Mouse (Mus musculus) MEL (cell line): Measurements from ENCODE around the gene Rab44. TPM values are rescaled to one million over a fixed set of nuclear protein-coding genes. Genes with fewer than 3 reads are reported as not detected.

Experiments used
- DNase-seq: peaks from one replicate; pipeline ENCODE4 v3.0.0; 2011; ENCODE audit warnings: low read depth, low spot score
- H3K27ac ChIP-seq: 2 replicates; pipeline ENCODE4 v1.5.1; 2012; ENCODE audit warnings: low read depth, mild to moderate bottlenecking, control low read depth, low read length, moderate library complexity; ENCODE audit not compliant: control insufficient read depth
- H3K27me3 ChIP-seq, 2 experiments: fragments of 150-350 bp in 1 of 2; sonication (generic) in 1 of 2; 2 replicates each; pipeline ENCODE4 v1.6.1; 2012; ENCODE audit warnings: low read length in 2 of 2, mild to moderate bottlenecking in 2 of 2, improper control_type of control experiment in 1 of 2, moderate library complexity in 1 of 2; ENCODE audit not compliant: insufficient read depth in 2 of 2, control insufficient read depth in 1 of 2
- H3K36me3 ChIP-seq, 2 experiments: 2 replicates each; pipeline ENCODE4 v1.6.1; 2012 to 2014; ENCODE audit warnings: low read length in 2 of 2, improper control_type of control experiment in 1 of 2, inconsistent platforms in 1 of 2, mild to moderate bottlenecking in 1 of 2; ENCODE audit not compliant: insufficient read depth in 2 of 2, control insufficient read depth in 1 of 2
- H3K4me1 ChIP-seq, 2 experiments: fragments of 150-350 bp in 1 of 2; sonication (generic) in 1 of 2; 2 replicates each; pipeline ENCODE4 v1.6.1; 2012; ENCODE audit warnings: low read length in 2 of 2, improper control_type of control experiment in 1 of 2, mild to moderate bottlenecking in 1 of 2; ENCODE audit not compliant: insufficient read depth in 2 of 2, control insufficient read depth in 1 of 2
- H3K4me3 ChIP-seq, 2 experiments: fragments of 150-350 bp in 1 of 2; sonication (generic) in 1 of 2; 2 replicates each; pipeline ENCODE4 v1.5.1; 2012; ENCODE audit warnings: low read depth in 2 of 2, low read length in 2 of 2, mild to moderate bottlenecking in 2 of 2, moderate library complexity in 2 of 2, control low read depth in 1 of 2, improper control_type of control experiment in 1 of 2; ENCODE audit not compliant: control insufficient read depth in 1 of 2, insufficient read depth in 1 of 2
- H3K79me2 ChIP-seq: 2 replicates; pipeline ENCODE4 v1.6.1; 2012; ENCODE audit warnings: mild to moderate bottlenecking, low read length, moderate library complexity; ENCODE audit not compliant: control insufficient read depth, poor library complexity, insufficient read depth
- H3K9ac ChIP-seq: 2 replicates; pipeline ENCODE4 v1.6.1; 2012; ENCODE audit warnings: low read depth, mild to moderate bottlenecking, control low read depth, low read length, moderate library complexity; ENCODE audit not compliant: control insufficient read depth, poor library complexity, severe bottlenecking
- H3K9me3 ChIP-seq: fragments of 150-350 bp; sonication (generic); replicated peaks from 2 replicates; pipeline ENCODE4 v1.6.1; 2012; ENCODE audit warnings: mild to moderate bottlenecking, low read length, improper control_type of control experiment, moderate library complexity; ENCODE audit not compliant: insufficient read depth
- CHD2 ChIP-seq: IDR thresholded peaks from 2 replicates; pipeline ENCODE4 v1.6.1; 2011; ENCODE audit warnings: low read length, improper control_type of control experiment
- CTCF ChIP-seq, 3 experiments: IDR thresholded peaks in 2 of 3; conservative IDR thresholded peaks in 1 of 3; 2 replicates each; pipeline ENCODE4 v1.5.1; 2011 to 2012; ENCODE audit warnings: low read length in 3 of 3, low read depth in 2 of 3, mild to moderate bottlenecking in 2 of 3, improper control_type of control experiment in 1 of 3, inconsistent platforms in 1 of 3, mixed read lengths in 1 of 3, moderate library complexity in 1 of 3; ENCODE audit not compliant: control insufficient read depth in 1 of 3, insufficient read depth in 1 of 3, poor library complexity in 1 of 3, severe bottlenecking in 1 of 3
- E2F4 ChIP-seq: IDR thresholded peaks from 2 replicates; pipeline ENCODE4 v1.6.1; 2011; ENCODE audit warnings: low read depth, low read length, improper control_type of control experiment, borderline replicate concordance
- GATA1 ChIP-seq: IDR thresholded peaks from 2 replicates; pipeline ENCODE4 v1.6.1; 2011; ENCODE audit warnings: low read depth, low read length, improper control_type of control experiment
- HCFC1 ChIP-seq: IDR thresholded peaks from 2 replicates; pipeline ENCODE4 v1.6.1; 2012; ENCODE audit warnings: low read depth, mild to moderate bottlenecking, inconsistent platforms, low read length, improper control_type of control experiment, moderate library complexity
- JUND ChIP-seq: IDR thresholded peaks from 2 replicates; pipeline ENCODE4 v1.6.1; 2011; ENCODE audit warnings: low read depth, mild to moderate bottlenecking, improper control_type of control experiment, low read length
- KAT2A ChIP-seq: conservative IDR thresholded peaks from 2 replicates; pipeline ENCODE4 v1.6.1; 2012; ENCODE audit warnings: low read depth, low read length, improper control_type of control experiment, inconsistent platforms
- MAFK ChIP-seq: IDR thresholded peaks from 2 replicates; pipeline ENCODE4 v1.6.1; 2011; ENCODE audit warnings: low read depth, mild to moderate bottlenecking, low read length, improper control_type of control experiment, borderline replicate concordance
- MAZ ChIP-seq: IDR thresholded peaks from 2 replicates; pipeline ENCODE4 v1.6.1; 2012; ENCODE audit warnings: low read depth, mild to moderate bottlenecking, inconsistent platforms, low read length, improper control_type of control experiment
- MEF2A ChIP-seq: IDR thresholded peaks from 2 replicates; pipeline ENCODE4 v1.6.1; 2014; ENCODE audit warnings: low read depth, mild to moderate bottlenecking, inconsistent platforms, low read length, improper control_type of control experiment; ENCODE audit not compliant: poor library complexity, insufficient replicate concordance, severe bottlenecking; ENCODE audit errors: extremely low read depth
- MXI1 ChIP-seq: IDR thresholded peaks from 2 replicates; pipeline ENCODE4 v1.6.1; 2011; ENCODE audit warnings: mild to moderate bottlenecking, low read depth, low read length, improper control_type of control experiment
- MYB ChIP-seq: IDR thresholded peaks from 2 replicates; pipeline ENCODE4 v1.6.1; 2011; ENCODE audit warnings: mild to moderate bottlenecking, low read depth, low read length, improper control_type of control experiment
- MYC ChIP-seq: IDR thresholded peaks from 2 replicates; pipeline ENCODE4 v1.6.1; 2011; ENCODE audit warnings: low read depth, mild to moderate bottlenecking, low read length, improper control_type of control experiment, moderate library complexity
- POLR2AphosphoS2 ChIP-seq: IDR thresholded peaks from 2 replicates; pipeline ENCODE4 v1.6.1; 2011; ENCODE audit warnings: low read length, improper control_type of control experiment
- RCOR1 ChIP-seq: IDR thresholded peaks from 2 replicates; pipeline ENCODE4 v1.6.1; 2012; ENCODE audit warnings: low read depth, mild to moderate bottlenecking, inconsistent platforms, low read length, improper control_type of control experiment
- SMC3 ChIP-seq: IDR thresholded peaks from 2 replicates; pipeline ENCODE4 v1.6.1; 2011; ENCODE audit warnings: low read depth, low read length, improper control_type of control experiment
- TBP ChIP-seq: IDR thresholded peaks from 2 replicates; pipeline ENCODE4 v1.8.0; 2011; ENCODE audit warnings: low read depth, low read length, improper control_type of control experiment
- TCF12 ChIP-seq: IDR thresholded peaks from 2 replicates; pipeline ENCODE4 v1.6.1; 2014; ENCODE audit warnings: low read depth, mild to moderate bottlenecking, inconsistent platforms, low read length, improper control_type of control experiment, moderate library complexity
- USF2 ChIP-seq, 2 experiments: IDR thresholded peaks; 2 replicates each; pipeline ENCODE4 v1.6.1; 2011 to 2012; ENCODE audit warnings: improper control_type of control experiment in 2 of 2, low read length in 2 of 2, borderline replicate concordance in 1 of 2, inconsistent platforms in 1 of 2, low read depth in 1 of 2, mild to moderate bottlenecking in 1 of 2; ENCODE audit not compliant: insufficient read depth in 1 of 2
- ZC3H11A ChIP-seq: IDR thresholded peaks from 2 replicates; pipeline ENCODE4 v1.6.1; 2012; ENCODE audit warnings: low read depth, mild to moderate bottlenecking, inconsistent platforms, low read length, improper control_type of control experiment
- polyA plus RNA-seq, 2 experiments: library from polyadenylated mRNA; stranded (reverse) in 1 of 2; unstranded in 1 of 2; fragments of >175 nt in 1 of 2; fragments of >200 nt in 1 of 2; gene quantifications; 2 replicates each; pipeline versions ENCODE4 v1.2.1 to v1.2.4; 2012; ENCODE audit warnings: low replicate concordance in 2 of 2, low read depth in 1 of 2; ENCODE audit not compliant: insufficient read length in 2 of 2, insufficient read depth in 1 of 2, missing spikeins in 1 of 2
- total RNA-seq: library from RNA; depleted of rRNA; stranded (reverse); fragments of 300-350 nt; gene quantifications from 2 replicates; pipeline ENCODE4 v1.2.3, GENCODE M21; 2012

The Rab44 gene
- total and polyA plus RNA-seq, 3 experiments = 7.0 to 9.5 TPM; not detected in 1

DNA sequence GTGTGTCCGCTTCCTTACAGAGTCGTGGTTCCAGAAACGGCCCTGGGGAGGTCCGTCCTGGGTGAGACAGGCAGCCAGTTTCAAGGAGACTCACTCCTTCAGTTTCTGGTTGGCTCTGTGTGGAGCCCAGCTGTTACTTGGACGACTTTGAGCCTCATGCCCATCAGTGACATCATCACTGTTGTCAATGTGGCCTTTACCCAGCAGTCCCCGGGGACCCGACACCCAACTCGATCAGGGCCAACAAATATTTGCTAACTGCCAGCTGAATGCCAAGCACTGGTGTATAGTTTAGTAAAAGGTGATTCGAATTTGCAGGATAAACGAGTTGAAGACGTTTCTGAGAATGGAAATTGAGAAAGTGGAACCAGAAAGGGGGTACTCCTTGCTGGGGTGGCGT is 2.1 kb downstream of the Rab44 start:
- H3K36me3 ChIP-seq = peaks cover 0 to 7% of the 10 kb centered on the region in 2 experiments; a peak in 2 of 4 replicates
- TF ChIP-seq CHD2 (no peak), MYC (no peak), CTCF (IDR thresholded peaks at IDR 0.05 in 2 of 3, conservative IDR thresholded peaks at IDR 0.05 in 1 of 3; ENCODE audit: control insufficient read depth in 1 of 3, insufficient read depth in 1 of 3, low read depth in 2 of 3, low read length in 3 of 3, poor library complexity in 1 of 3, severe bottlenecking in 1 of 3) (no peak), E2F4 (no peak), JUND (no peak), MYB (no peak), HCFC1 (no peak), ZC3H11A (no peak), POLR2AphosphoS2 (no peak), GATA1 (no peak), KAT2A (no peak), SMC3 (no peak), USF2 (IDR thresholded peaks at IDR 0.05; ENCODE audit: borderline replicate concordance in 1 of 2, insufficient read depth in 1 of 2, low read depth in 1 of 2, low read length in 2 of 2) (no peak), RCOR1 (no peak), MAZ (no peak), MAFK (no peak), TBP (no peak), MEF2A (no peak), TCF12 (no peak), MXI1 (no peak)
- no peaks in the 10 kb centered on the region for H3K9me3 ChIP-seq
- H3K4me1 ChIP-seq = peaks cover 2 to 16% of the 10 kb centered on the region in 2 experiments; a peak in 3 of 4 replicates
- no peaks in the 10 kb centered on the region; the same call in 1 of the 2 replicates for H3K79me2 ChIP-seq
- no peak overlapping the region for H3K9ac ChIP-seq
- no peak for DNase-seq
- no peaks in the 10 kb centered on the region for H3K27me3 ChIP-seq
- H3K27ac ChIP-seq = no peak overlapping the region
- no peak overlapping the region for H3K4me3 ChIP-seq

DNA sequence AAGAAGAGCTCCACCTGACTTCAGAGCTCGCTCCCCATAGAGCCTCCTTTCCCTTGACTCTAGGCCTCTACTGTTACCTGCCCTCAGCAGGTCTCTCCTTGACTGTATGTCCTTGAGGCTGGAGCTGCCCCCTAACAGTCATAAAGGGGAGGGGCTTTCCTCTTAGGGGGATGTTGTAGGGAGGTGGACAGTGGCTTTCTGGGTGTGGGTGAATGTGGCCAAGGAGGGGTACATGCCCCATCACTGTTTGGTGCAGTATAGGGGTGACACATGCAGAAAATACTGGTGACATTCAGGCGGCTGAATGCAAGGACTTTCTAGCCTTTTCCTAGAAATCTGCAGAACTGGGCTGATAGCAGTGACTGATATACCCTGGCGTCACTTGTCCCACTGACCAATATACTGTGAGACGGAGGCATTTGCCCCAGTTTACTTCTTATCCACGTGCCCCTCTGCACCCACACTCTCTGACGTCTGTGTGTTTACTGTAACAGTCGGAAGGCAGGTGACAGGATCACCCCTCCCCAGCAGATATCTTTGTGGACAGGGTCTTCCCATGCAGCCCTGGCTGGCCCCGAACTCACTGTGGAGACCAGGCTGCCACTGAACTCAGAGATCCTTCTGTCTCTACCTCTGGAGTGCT is 3.2 kb downstream of the Rab44 start:
- TF ChIP-seq SMC3 (no peak), CHD2 (no peak), KAT2A (no peak), TCF12 (no peak), HCFC1 (no peak), TBP (no peak), MAFK (no peak)
- Histone ChIP-seq H3K27ac (no peak overlapping the region), H3K27me3 (no peaks in the 10 kb centered on the region), H3K36me3 (peaks cover 0 to 2% of the 10 kb centered on the region in 2 experiments; a peak in 2 of 4 replicates), H3K4me1 (peaks cover 2 to 10% of the 10 kb centered on the region in 2 experiments; a peak in 3 of 4 replicates), H3K79me2 (no peaks in the 10 kb centered on the region; the same call in 1 of the 2 replicates), H3K4me3 (no peak overlapping the region), H3K9ac (no peak overlapping the region), H3K9me3 (no peaks in the 10 kb centered on the region)
- DNase-seq = no peak
